7 mouse cellular contexts compared by ENCODE assay signal in genomic region chr4:101357923-101358322, GRCm38 (mm10).
A peak's percentile ranks its signal among the peaks of the same experiment; 100 is the strongest.
DNase-seq lines count a peak whose midpoint lies in the region; ATAC-seq and TF ChIP-seq lines count a peak whose summit lies in the region.

No protein-coding gene starts in this region.

- TF ChIP-seq POLR2A in limb, embryonic 14.5 days (IDR thresholded peaks at IDR 0.05; ENCODE audit: borderline replicate concordance, extremely low read depth, insufficient read depth, insufficient read length): no peak

- TF ChIP-seq CTCF in lung, postnatal 0 days (IDR thresholded peaks at IDR 0.05): no peak

- peak overlapping the region; percentile 91 for H3K4me3 ChIP-seq in lung, postnatal 0 days (ENCODE audit: low read depth, low read length)
- peak overlapping the region; percentile 88; the same call in 1 of the 2 replicates for H3K4me3 ChIP-seq in heart, embryonic 12.5 days
- H3K4me3 ChIP-seq in limb, embryonic 14.5 days (replicated peaks; ENCODE audit: low read length): peak overlapping the region; percentile 82; the same call in 1 of the 2 replicates
- H3K4me3 ChIP-seq in stomach, embryonic 16.5 days (replicated peaks; ENCODE audit: low read length): peak overlapping the region; percentile 81

- peak overlapping the region; percentile 56; the same call in 1 of the 2 replicates for H3K9ac ChIP-seq in lung, postnatal 0 days (replicated peaks; ENCODE audit: low read depth)
- H3K9ac ChIP-seq in heart, embryonic 12.5 days: no peak overlapping the region
- no peak overlapping the region for H3K9ac ChIP-seq in limb, embryonic 14.5 days (ENCODE audit: low read depth, low read length, severe bottlenecking)
- peak overlapping the region; percentile 90; the same call in 1 of the 2 replicates for H3K9ac ChIP-seq in stomach, embryonic 16.5 days (ENCODE audit: low read length)

- H3K27me3 ChIP-seq in lung, postnatal 0 days (replicated peaks; ENCODE audit: insufficient read depth, low read length): no peaks in the 10 kb centered on the region
- H3K27me3 ChIP-seq in heart, embryonic 12.5 days (replicated peaks): no peaks in the 10 kb centered on the region
- H3K27me3 ChIP-seq in limb, embryonic 14.5 days (ENCODE audit: control insufficient read depth, insufficient read depth, low read length): no peaks in the 10 kb centered on the region
- H3K27me3 ChIP-seq in stomach, embryonic 16.5 days (ENCODE audit: control insufficient read depth, insufficient read depth, low read length): no peaks in the 10 kb centered on the region

- ATAC-seq in lung, postnatal 0 days: no peak
- no peak for ATAC-seq in heart, embryonic 12.5 days (ENCODE audit: insufficient number of reproducible peaks, low FRiP score)
- no peak for ATAC-seq in limb, embryonic 14.5 days (ENCODE audit: low FRiP score, low read depth)
- ATAC-seq in stomach, embryonic 16.5 days (ENCODE audit: insufficient read depth, low FRiP score): no peak
- no peak for ATAC-seq in megakaryocyte-erythroid progenitor cell, adult 5-6 weeks (replicated peaks; ENCODE audit: low FRiP score, low TSS enrichment, poor library complexity, severe bottlenecking)
- no peak for ATAC-seq in granulocyte monocyte progenitor cell, adult 5-6 weeks (replicated peaks; ENCODE audit: poor library complexity, severe bottlenecking)

- peak overlapping the region; percentile 95 for H3K4me2 ChIP-seq in lung, postnatal 0 days (replicated peaks; ENCODE audit: low read depth, low read length)
- H3K4me2 ChIP-seq in heart, embryonic 12.5 days: peak overlapping the region; percentile 86
- peak overlapping the region; percentile 71 for H3K4me2 ChIP-seq in limb, embryonic 14.5 days (replicated peaks; ENCODE audit: low read depth, low read length, severe bottlenecking)
- H3K4me2 ChIP-seq in stomach, embryonic 16.5 days (ENCODE audit: low read depth, low read length): peak overlapping the region; percentile 65

- H3K9me3 ChIP-seq in lung, postnatal 0 days (ENCODE audit: low read length): no peaks in the 10 kb centered on the region
- no peaks in the 10 kb centered on the region for H3K9me3 ChIP-seq in heart, embryonic 12.5 days (replicated peaks)
- no peaks in the 10 kb centered on the region for H3K9me3 ChIP-seq in limb, embryonic 14.5 days (ENCODE audit: control insufficient read depth, low read length)
- no peaks in the 10 kb centered on the region for H3K9me3 ChIP-seq in stomach, embryonic 16.5 days (replicated peaks; ENCODE audit: control insufficient read depth, low read length)

- H3K4me1 ChIP-seq in lung, postnatal 0 days (ENCODE audit: insufficient read depth, low read depth, low read length): peaks cover 8% of the 10 kb centered on the region; the same call in 1 of the 2 replicates
- H3K4me1 ChIP-seq in heart, embryonic 12.5 days (replicated peaks): peaks cover 26% of the 10 kb centered on the region
- peaks cover 20% of the 10 kb centered on the region for H3K4me1 ChIP-seq in limb, embryonic 14.5 days (ENCODE audit: control insufficient read depth, insufficient read depth, low read length)
- peaks cover 19% of the 10 kb centered on the region for H3K4me1 ChIP-seq in stomach, embryonic 16.5 days (ENCODE audit: control insufficient read depth, insufficient read depth, low read length)

- 51% methylated on average over 8 of the region's 8 CpGs for WGBS in lung, postnatal 0 days
- WGBS in heart, embryonic 12.5 days: 80% methylated on average over 8 of the region's 8 CpGs
- WGBS in limb, embryonic 14.5 days: 69% methylated on average over 8 of the region's 8 CpGs
- WGBS in stomach, embryonic 16.5 days: 70% methylated on average over 8 of the region's 8 CpGs

- no peaks in the 10 kb centered on the region for H3K36me3 ChIP-seq in lung, postnatal 0 days (ENCODE audit: insufficient read depth, low read length)
- no peaks in the 10 kb centered on the region for H3K36me3 ChIP-seq in heart, embryonic 12.5 days
- H3K36me3 ChIP-seq in limb, embryonic 14.5 days (ENCODE audit: control insufficient read depth, insufficient read depth, low read length): no peaks in the 10 kb centered on the region
- H3K36me3 ChIP-seq in stomach, embryonic 16.5 days (ENCODE audit: control insufficient read depth, insufficient read depth, low read length): no peaks in the 10 kb centered on the region

- peak overlapping the region; percentile 98 for H3K27ac ChIP-seq in lung, postnatal 0 days (ENCODE audit: low read length)
- H3K27ac ChIP-seq in heart, embryonic 12.5 days (ENCODE audit: poor library complexity, severe bottlenecking): no peak overlapping the region
- H3K27ac ChIP-seq in limb, embryonic 14.5 days (replicated peaks; ENCODE audit: low read depth, low read length): peak overlapping the region; percentile 68; the same call in 1 of the 2 replicates
- H3K27ac ChIP-seq in stomach, embryonic 16.5 days (ENCODE audit: low read length): peak overlapping the region; percentile 87; the same call in 1 of the 2 replicates

- no peak for DNase-seq in lung, postnatal 0 days (ENCODE audit: low spot score)
- no peak for DNase-seq in lung, adult 18-20 months
- peak; percentile 19 for DNase-seq in limb, embryonic 14.5 days (ENCODE audit: low spot score)

- TF ChIP-seq EP300 in lung, postnatal 0 days (IDR thresholded peaks at IDR 0.05): no peak

Comparison
In these comparisons a context has a peak if more than half of its experiments do, and no peak if none do; other contexts are left out.
1. H3K9ac ChIP-seq: peak in lung, postnatal 0 days (single experiment) and stomach, embryonic 16.5 days (single experiment); none in heart, embryonic 12.5 days (single experiment) and limb, embryonic 14.5 days (single experiment).
2. Peak in every context shown above with its lines, with median percentiles within 50 percentile points of each other: H3K4me2 ChIP-seq and H3K4me3 ChIP-seq.